Mouse (Mus musculus) olfactory bulb, adult 2 months (tissue): Measurements from ENCODE around the gene Dnajc16. TPM values are rescaled to one million over a fixed set of nuclear protein-coding genes. Genes with fewer than 3 reads are reported as not detected.

Source experiments
- H3K27ac ChIP-seq: fragments of 200-500 bp; 2 replicates; pipeline ENCODE4 v1.5.1; 2012; ENCODE audit warnings: low read depth, low read length; ENCODE audit not compliant: insufficient read depth
- H3K4me1 ChIP-seq: fragments of 200-500 bp; 2 replicates; pipeline ENCODE4 v1.6.1; 2012; ENCODE audit warnings: low read length; ENCODE audit not compliant: control insufficient read depth, insufficient read depth
- H3K4me3 ChIP-seq: fragments of 200-500 bp; 2 replicates; pipeline ENCODE4 v1.5.1; 2012; ENCODE audit warnings: mild to moderate bottlenecking, low read depth, low read length, moderate library complexity; ENCODE audit not compliant: insufficient read depth
- CTCF ChIP-seq: fragments of 200-500 bp; IDR thresholded peaks from 2 replicates; pipeline ENCODE4 v1.5.1; 2012; ENCODE audit warnings: low read depth, mild to moderate bottlenecking, low read length, moderate library complexity; ENCODE audit not compliant: insufficient read depth
- POLR2A ChIP-seq: fragments of 200-500 bp; IDR thresholded peaks from 2 replicates; pipeline ENCODE4 v1.6.1; 2012; ENCODE audit warnings: mild to moderate bottlenecking, low read depth, low read length, moderate library complexity; ENCODE audit not compliant: insufficient read depth
- WGBS: fragments of 180-500 bp; shearing (Covaris S2); methylation state at CpG from one replicate; pipeline ENCODE4 v1.1.7; 2018; 5-methylcytosine and 5-hydroxymethylcytosine counted together
- polyA plus RNA-seq: library from polyadenylated mRNA; stranded (reverse); fragments of >200 nt; gene quantifications from 2 replicates; pipeline ENCODE4 v1.2.4, GENCODE M21; 2012; ENCODE audit warnings: low replicate concordance; ENCODE audit not compliant: missing spikeins, insufficient read depth, insufficient read length

The Dnajc16 gene
- polyA plus RNA-seq, 1 experiment: not detected

- Histone ChIP-seq H3K4me3 (no peak overlapping the region), H3K27ac (no peak overlapping the region), H3K4me1 (peaks cover 7% of the 10 kb centered on the region)
- no peak for TF ChIP-seq CTCF
- WGBS: 85% methylated on average over 5 of the region's 5 CpGs
Measured at GRCm38 (mm10) chr4:141713598-141714142, 77.1 kb downstream of the Dnajc16 start.

GRCm38 (mm10) chr4:141711250-141711649 is 79.5 kb downstream of the Dnajc16 start:
- TF ChIP-seq POLR2A: no peak
- TF ChIP-seq CTCF: no peak
- Histone ChIP-seq H3K4me3 (no peak overlapping the region), H3K27ac (no peak overlapping the region), H3K4me1 (peaks cover 5% of the 10 kb centered on the region)
- 97% methylated on average over 1 of the region's 1 CpGs for WGBS

Other genes with a start within 250 kb of the Dnajc16 start
- not detected in 2 replicates for gene Fblim1, start 184.8 kb downstream of the Dnajc16 start, polyA plus RNA-seq
- not detected in 2 replicates for gene Tmem82, start 172.3 kb downstream of the Dnajc16 start, polyA plus RNA-seq
- not detected in 2 replicates for gene Slc25a34, start 167.1 kb downstream of the Dnajc16 start, polyA plus RNA-seq
- gene Plekhm2, start 126.0 kb downstream of the Dnajc16 start, polyA plus RNA-seq: not detected in 2 replicates
- not detected in 2 replicates for gene Rsc1a1, start 105.3 kb downstream of the Dnajc16 start, polyA plus RNA-seq
- gene Ddi2, start 67.5 kb downstream of the Dnajc16 start, polyA plus RNA-seq: 31.7 TPM in 1 of 2 replicates, not detected in the other
- gene Agmat, start 44.3 kb downstream of the Dnajc16 start, polyA plus RNA-seq: not detected in 2 replicates
- not detected in 2 replicates for gene Casp9, start 2.7 kb upstream of the Dnajc16 start, polyA plus RNA-seq
- not detected in 2 replicates for gene Cela2a, start 35.2 kb upstream of the Dnajc16 start, polyA plus RNA-seq
- gene Ctrc, start 55.4 kb upstream of the Dnajc16 start, polyA plus RNA-seq: not detected in 2 replicates
- gene Efhd2, start 84.0 kb upstream of the Dnajc16 start, polyA plus RNA-seq: not detected in 2 replicates
- gene Fhad1, start 224.2 kb upstream of the Dnajc16 start, polyA plus RNA-seq: not detected in 2 replicates